Mouse (Mus musculus) erythroid progenitor cell, adult 5-6 weeks (primary cell): ENCODE results near the gene Pip4k2c. TPM values are rescaled to one million over a fixed set of nuclear protein-coding genes. Genes with fewer than 3 reads are reported as not detected.

Source experiments
- ATAC-seq: replicated peaks from 2 replicates; pipeline ENCODE4 v1.8.0; 2016; ENCODE audit warnings: moderate number of reproducible peaks, mild to moderate bottlenecking, moderate TSS enrichment, inconsistent platforms; ENCODE audit not compliant: poor library complexity, low FRiP score, severe bottlenecking
- total RNA-seq, 2 experiments: library from RNA; stranded (forward) in 1 of 2; stranded (reverse) in 1 of 2; fragments of 150-400 nt in 1 of 2; fragments of 186-747, 209-891 nt in 1 of 2; gene quantifications; 2 replicates each; pipeline versions ENCODE4 v1.2.3 to v1.2.4; 2015 to 2017; ENCODE audit warnings: low replicate concordance in 2 of 2

The Pip4k2c gene
- total RNA-seq (2015; ENCODE audit: low replicate concordance) (31.4 and 61.6 TPM in 2 replicates), total RNA-seq (2017; ENCODE audit: low replicate concordance) (37.8 and 46.2 TPM in 2 replicates)

DNA sequence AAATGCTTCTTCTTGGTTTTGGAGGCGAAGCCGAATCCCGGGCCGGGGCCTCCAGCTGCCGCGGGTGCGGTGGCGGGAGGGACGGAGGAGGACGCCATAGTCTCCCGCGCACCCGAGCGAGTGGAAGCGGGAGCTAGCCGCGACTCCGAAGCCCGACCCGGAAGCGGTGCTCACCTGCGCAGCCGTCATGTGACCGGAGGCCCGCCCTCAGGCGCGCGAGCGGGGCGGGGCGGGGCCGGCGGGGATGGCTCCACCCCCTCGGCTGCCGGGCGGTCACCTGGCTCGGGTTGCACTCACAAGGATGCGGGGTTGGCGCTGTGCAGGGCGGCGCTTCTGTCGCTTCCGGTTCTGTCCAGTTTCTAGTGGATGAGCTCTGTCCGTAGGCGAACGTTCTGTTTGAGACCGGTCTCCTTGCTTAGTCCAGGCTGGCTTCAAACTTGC, at the start of gene Pip4k2c:
Gene Pip4k2c, minus strand, starts transcription at position 172 of the 441 bp plus-strand sequence.
- peak; percentile 90 for ATAC-seq

DNA sequence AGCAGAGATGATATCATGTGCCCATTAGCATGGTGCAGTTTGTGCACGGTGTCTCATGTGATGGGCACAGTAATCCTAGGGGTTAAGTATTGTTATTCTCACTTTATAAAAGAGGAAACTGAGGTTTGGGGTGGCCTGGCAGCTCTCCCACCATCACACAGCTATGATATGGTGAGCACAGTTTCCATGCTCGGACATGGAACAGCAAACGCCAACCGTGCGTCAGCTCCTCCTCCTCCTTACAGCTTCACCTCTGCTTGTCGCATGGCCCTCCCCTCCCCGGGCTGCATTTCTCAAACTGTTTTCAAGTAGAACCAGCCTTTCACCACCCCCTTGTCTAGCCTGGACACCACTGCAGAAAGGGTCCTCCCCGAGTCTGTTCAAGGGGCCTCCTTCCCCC, 47.1 kb upstream of the Pip4k2c start:
- ATAC-seq = no peak

DNA sequence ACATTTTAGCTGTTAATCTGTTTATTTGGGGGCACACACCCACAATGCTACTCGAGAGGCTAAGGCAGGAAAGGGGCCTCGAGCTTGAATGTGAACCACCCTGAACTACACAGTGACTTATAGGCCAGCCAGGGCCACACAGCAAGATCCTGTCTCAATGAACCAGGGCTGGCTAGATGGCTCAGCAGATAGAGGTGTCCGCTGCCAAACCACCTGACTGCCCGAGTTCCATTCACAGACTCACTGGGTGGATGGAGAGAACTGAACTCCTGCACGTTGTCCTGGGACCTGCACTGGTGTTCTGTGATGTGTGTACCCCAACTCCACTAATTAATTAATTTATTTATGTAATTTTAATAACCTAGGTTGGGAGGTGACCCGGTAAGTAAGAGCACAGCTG, 46.4 kb upstream of the Pip4k2c start:
- ATAC-seq = no peak

DNA sequence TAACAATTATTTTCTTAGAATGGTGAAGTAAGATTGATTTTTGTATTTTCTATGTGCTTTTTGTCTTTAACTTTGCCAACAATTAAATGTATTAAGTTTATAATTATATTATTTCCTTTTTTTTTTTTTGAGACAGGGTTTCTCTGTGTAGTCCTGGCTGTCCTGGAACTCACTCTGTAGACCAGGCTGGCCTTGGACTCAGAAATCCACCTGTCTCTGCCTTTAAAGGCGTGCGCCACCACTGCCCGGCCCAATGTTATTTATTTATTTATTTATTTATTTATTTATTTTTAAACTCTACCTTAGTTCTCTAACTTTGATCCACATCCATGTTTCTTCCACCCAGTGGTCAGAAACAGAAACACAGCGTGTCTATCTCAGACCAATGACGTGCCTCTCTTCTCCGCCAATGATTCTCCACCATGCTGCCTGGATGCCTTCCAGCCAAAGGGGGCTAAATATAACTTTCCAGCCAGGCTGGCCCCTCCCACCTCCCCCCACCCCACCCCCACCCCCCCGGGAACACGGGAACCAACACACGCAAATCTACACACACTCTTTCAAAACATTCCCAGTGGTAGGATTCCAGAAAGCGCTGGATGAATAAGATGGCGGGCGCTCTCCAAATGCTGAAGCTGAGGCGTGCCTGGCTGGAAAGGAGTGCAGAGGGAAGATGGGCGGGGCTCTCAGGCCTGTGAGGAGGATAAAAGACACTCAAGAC, 44.4 kb upstream of the Pip4k2c start:
- ATAC-seq = no peak

DNA sequence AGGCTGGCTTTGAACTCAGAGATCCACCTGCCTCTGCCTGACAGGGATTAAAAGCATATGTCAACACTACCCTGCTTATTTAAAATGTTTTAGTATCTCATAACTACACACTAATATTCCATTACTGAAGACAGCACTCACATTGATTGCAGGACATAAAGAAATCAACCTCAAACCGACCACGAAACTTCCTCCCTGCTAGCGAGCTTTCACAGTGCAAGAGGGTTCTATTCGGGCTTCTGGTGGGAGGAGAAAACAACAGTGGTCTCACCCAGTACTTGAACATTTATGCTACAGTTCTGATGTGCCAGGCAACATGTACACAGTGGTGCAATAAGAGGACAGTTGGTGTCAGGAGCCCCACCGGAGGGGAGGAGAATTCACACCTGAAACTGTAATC, 39.4 kb upstream of the Pip4k2c start:
- no peak for ATAC-seq

DNA sequence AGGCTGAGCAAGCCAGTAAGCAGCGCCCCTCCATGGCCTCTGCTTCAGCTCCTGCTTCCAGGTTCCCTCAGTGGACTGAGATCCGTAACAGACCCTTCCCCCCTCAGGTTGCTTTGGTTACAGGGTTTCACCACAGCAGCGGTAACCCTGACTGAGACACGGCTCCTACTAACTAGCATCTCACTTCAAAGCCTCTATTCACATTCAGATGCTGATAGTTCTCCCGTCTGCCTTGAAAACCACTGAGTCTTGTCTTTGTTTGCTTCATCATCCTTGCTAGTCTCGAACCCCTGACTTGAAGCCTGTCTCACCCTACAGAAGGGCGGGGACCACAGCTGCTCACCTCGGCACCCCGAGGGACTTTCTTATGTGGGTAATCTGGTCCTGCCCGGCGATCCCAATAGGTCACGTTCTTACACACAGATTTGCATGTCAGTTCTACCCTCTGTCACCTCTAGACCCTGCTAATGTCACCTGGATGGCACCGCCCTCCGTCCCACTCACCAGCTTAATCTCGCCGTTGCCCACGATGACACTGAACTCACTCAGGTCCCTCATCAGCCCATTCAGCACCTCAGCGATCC, 26.9 kb upstream of the Pip4k2c start:
- ATAC-seq = no peak

DNA sequence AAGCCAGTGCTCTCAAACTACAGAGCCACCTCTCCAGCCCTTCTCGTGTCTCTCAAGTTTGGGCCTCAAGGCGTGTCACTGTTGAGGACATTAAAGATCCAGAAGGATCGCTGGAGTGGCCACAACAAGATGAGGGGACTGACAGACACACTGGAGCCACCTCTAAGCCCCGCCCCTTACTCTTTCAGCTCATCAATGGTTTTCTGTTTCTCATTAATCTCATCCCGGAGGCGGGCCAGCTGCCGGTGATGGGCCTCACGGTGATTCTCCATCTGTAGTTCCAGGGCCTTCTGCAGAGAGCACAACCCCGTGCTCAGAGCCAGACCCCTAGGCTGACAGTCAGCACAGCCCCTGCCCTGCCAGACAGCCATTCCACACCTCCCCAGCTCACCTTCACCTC, 25.2 kb upstream of the Pip4k2c start:
- ATAC-seq = no peak

DNA sequence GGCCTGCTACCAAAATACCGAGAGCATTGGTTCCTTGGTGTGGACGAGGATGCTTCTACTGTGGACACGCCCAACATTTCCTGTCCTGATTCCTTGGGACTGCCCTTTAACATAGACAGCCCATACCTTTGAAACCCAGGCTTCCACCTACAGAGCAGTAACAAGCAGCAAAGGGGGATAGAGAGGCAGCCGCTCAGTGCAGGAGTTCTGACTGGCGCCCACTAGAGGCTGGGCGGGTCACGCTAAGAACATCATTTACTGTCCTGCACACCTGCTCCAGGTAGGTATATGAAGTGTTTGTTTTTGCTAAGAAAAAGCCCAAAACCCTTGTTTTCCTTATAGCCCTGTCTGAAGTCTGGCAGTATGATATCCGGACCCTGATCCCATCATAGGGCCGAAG, 21.8 kb upstream of the Pip4k2c start:
- no peak for ATAC-seq

DNA sequence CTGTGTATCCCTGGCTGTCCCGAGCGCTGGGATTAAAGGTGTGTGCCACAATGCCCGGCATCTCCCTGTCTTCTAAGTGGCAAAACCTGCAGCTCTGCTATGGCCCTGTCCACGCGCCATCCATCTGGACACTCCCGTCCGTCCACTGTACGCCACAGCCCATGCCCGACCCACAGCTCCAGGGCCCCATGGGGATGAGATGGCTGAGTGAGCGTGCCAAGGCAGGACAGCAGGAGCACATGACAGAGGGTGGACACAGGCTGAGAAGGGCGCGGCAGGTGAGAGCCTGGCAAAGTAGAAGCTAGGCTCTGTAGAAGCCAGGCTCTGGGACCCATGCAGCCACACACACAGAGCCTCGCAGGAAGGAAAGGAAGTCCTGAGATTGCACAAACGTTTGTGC, 20.4 kb upstream of the Pip4k2c start:
- no peak for ATAC-seq

DNA sequence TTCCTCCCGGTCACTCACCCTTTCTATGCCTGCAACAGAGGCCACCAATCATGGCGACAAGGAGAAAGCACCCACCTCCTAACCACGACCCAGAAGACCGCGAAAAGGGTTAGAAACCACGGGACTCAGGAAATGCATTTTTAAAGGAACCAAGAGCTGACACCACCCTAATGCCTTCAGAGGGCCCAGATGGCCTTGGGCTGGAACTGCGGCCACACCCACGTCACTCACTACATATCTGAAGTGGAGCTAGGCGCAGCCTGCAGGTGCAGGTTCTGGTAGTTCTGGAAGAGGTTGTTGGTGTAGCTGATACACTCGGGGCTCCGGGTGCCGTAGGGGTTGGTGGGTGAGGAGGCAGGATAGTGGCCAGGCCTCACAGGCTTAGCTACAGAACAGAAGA, 19.3 kb upstream of the Pip4k2c start:
- no peak for ATAC-seq

DNA sequence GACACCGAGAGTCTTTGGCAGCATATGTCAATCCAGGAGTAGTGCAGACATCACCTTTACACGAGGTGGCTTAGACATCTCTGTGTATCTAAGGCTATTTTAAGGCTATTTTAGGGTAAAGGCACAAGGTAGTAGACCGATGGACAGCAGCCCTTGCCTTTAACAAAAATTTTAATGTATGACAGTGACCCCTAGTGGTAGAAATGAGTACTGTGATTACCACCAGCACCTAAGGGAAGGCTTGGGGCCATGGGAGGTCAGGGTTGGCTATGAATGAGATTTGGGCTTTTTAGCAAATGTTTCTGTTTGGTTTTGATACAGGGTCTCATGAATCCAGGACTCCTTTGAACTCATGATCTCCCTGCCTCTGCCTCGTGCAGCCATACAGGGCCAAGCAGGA, 17.5 kb upstream of the Pip4k2c start:
- peak; percentile 84 for ATAC-seq

DNA sequence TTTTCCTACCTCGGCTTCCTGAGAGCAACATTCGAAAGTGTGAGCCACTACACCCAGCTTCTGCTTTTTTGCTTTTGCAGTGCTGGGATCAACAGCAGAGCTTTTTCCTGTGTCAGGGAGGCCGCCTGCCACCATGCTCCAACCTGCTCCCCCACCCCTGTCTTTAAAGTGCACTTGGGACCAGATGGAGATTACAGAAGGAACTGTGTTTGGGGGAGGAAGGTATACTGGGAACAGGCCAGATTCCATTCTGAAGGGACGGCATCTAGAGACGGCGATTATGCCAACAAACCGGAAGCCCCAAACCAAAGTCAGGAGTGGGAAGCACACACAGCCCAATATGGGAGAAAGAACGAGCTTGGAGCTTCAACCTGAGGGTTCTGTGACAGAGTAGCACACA, 15.8 kb upstream of the Pip4k2c start:
- ATAC-seq = no peak

DNA sequence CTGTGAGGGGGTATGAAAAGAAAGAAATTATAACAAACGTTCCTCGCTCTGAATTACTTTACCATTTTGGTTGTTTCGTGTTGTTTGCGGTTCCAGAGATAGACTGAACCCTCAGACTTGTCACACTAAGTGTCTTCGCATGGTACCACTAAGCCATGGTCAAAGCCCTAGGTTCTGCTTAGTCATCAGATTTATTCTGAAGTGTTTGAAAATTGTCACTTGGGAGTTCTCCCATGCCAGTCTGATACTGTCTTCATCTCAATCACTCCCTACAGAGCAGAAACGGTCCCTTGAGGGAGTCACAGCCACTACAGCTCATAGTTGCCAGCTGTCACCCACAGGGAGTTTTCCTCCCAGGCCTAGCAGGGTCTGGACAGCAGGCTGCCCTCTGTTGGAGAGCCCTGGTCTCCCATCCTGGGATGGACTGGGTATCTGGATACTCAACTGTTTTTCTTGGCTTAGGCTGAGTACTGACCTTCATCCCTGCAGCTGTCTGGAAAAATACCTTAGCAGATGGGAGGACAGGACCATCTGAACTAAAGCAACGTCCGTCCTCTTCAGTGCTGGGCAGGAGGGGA, 15.0 kb upstream of the Pip4k2c start:
- no peak for ATAC-seq

DNA sequence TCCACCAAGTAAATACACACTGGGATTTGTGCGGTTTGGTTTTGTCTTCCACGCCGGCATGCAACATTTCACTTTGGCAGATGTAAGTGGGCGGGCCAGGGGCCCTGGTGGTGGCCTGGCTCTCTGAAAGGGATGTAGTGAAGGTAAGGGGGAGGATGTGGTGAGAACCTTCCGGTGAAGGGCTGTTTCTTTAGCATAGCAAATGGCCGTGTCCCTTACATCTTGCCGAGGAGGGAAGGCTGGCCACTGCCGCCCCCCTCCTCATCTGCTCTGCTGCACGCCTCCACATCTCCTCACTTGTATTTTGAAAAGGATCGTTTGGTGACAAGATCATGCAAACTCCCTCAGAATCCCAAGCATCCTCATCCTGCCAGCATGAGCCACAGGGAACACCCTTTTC, 14.3 kb upstream of the Pip4k2c start:
- no peak for ATAC-seq

DNA sequence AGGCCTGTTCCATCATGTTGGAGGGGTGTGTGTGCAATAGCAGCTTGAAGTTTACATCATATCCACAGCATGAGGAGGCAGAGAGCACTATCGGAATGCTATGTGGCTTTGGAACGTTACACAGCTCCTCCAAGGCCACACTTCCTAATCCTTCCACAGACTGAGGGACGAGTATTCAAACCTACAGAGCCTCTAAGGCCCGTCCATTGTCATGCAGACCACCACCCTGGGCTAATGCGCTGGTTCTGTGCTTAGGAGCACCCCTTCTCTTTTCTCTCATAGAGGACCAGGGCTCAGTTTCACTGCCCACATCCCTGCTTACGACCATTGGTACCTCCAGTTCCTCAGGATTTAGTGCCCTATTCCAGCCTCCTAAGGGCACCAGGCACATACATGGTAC, 13.8 kb upstream of the Pip4k2c start:
- ATAC-seq = no peak

DNA sequence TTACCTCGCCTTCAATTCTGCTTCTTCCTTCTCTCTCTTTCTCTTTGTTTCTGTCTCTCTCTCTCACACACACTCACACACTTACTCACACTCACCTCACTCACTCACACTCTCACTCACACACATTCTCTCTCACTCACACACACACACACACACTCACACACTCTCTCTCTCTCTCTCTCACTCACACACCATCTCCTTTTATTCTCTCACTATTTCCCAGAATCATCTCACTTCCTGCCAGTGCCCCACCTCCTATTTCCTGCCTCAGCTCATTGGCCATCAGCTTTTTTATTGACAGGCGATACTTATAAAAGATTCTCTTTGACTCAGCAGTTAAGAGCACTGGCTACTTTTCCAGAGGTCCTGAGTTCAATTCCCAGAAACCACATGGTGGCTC, 7.0 kb upstream of the Pip4k2c start:
- no peak for ATAC-seq

DNA sequence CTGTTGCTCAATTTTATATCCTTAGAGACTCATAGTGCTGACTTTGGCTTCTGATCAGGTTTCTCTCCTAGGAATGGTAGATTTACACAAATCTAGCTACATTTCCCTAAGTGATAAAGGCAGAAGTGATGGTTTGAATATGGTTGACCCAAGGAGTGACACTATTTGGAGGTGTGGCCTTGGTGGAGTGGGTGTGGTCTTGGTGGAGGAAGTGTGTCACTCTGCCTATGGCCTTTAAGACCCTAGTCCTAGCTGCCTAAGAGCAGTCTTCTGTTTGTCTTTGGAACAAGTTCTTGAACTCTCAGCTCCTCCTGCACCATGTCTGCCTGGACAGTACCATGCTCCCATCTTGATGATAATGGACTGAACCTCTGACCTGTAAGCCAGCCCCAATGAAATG, 5.8 kb upstream of the Pip4k2c start:
- ATAC-seq = no peak

DNA sequence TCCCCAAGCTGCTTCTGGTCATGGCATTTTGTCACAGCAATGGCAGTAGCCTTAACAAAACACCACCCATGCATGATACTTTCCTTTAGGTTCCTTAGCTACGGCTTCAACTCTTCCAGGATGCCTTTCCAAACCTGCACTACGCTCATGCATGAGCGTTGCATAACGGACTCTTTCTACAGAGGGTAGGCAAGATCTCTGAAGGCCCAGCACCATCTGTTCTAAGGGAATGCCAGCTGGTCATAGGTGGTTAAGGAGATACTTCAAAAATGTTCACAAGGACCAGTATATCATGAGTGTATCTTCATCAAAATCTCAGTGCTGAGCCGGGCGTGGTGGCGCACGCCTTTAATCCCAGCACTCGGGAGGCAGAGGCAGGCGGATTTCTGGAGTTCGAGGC, 5.1 kb upstream of the Pip4k2c start:
- no peak for ATAC-seq

DNA sequence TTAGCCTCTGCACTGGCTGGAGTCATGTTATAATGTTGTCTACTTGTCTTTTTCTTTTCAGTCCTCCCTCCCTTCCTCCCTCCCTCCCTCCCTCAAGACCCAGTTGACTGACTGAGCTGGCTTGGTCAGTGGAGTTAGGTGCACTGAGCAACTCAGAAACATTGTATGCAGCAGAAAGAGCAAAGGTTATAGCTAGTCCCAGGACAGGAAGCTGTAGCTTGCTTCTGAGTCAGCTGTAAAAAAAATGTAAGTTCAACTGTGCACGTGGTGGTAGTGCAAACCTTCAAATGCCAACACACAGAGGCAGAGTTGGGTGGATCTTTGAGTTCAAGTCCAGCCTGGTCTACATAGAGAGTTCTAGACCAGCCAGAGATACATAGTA, 3.0 kb upstream of the Pip4k2c start:
- ATAC-seq = no peak

DNA sequence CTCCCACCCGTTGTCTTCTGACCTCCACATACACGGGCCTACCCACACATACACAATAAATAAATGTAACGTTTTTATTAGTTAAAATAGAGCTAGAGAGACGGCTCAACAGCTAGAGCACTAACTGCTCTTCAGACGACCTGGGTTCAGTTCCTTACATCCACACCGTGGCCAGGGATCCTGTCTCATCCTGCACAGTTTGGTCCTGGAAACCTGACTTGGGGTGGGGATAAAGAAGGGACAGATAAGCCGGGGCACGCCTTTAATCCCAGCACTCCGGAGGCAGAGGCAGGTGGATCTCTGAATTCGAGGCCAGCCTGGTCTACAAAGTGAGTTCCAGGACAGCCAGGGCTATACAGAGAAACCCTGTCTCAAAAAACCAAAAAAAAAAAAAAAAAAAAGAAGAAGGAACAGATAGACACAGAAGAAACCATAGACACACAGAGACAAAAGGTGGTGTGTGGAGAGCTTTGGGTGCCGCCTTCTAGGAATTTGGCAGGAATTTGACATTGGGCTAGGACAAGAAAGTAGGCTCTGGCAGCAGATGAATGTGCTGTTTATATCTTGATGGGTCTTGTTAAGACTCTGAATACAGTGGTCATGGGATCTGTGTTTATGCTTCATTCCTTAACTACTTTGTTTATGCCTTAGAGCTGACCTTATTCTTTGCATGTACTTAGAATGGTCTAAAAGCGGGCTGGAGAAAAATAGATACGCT, 2.5 kb upstream of the Pip4k2c start:
- ATAC-seq = no peak

DNA sequence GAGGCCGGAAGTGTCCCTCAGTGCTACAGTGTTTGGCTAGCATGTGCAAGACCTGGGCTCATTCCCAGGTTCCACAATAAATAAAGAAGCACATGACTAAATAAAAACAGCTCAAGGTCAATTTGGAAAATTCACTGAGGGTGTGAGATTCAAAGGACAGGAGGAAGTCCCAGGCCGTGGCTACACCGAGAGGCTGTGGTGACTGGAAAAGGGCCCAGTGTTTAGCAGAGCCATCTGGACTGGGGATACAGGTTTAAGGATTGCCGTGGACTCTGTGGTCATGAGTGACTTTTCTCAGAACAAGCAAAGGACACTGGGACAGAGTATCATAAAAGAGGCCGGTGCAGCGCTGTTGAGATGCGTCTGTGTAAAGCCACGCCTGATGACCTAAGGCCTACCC, 1.9 kb upstream of the Pip4k2c start:
- no peak for ATAC-seq
